ENCODE assay signal across 9 mouse cellular contexts in genomic region chr3:120541556-120542476, GRCm38 (mm10).
DNase-seq lines count a peak whose midpoint lies in the region; ATAC-seq lines count a peak whose summit lies in the region.
"Had no signal": no experiment of that assay in that cellular context is flagged by ENCODE, and none has a peak within 500 bp of the region (broad histone marks: within the 10 kb centered on the region; RNA-seq: fewer than 3 reads in every experiment).

No protein-coding gene starts in this region.

- H3K27ac ChIP-seq in neural tube, embryonic 11.5 days (ENCODE audit: low read depth, low read length) = no peak overlapping the region
- peak overlapping the region; percentile 69 for H3K27ac ChIP-seq in midbrain, embryonic 10.5 days (replicated peaks)

- no peak overlapping the region for H3K4me2 ChIP-seq in neural tube, embryonic 11.5 days (ENCODE audit: low read depth)

- H3K9ac ChIP-seq in neural tube, embryonic 11.5 days (ENCODE audit: low read length) = no peak overlapping the region

- H3K36me3 ChIP-seq in neural tube, embryonic 11.5 days (ENCODE audit: control insufficient read depth, insufficient read depth, low read length) = no peaks in the 10 kb centered on the region
- no peaks in the 10 kb centered on the region for H3K36me3 ChIP-seq in midbrain, embryonic 10.5 days

- 57% methylated on average over 21 of the region's 21 CpGs for WGBS in neural tube, embryonic 11.5 days
- 63% methylated on average over 21 of the region's 21 CpGs for WGBS in midbrain, embryonic 10.5 days

- ATAC-seq in neural tube, embryonic 11.5 days (ENCODE audit: insufficient read depth, low FRiP score, low TSS enrichment) = peak; percentile 16; the same call in 1 of the 2 replicates
- ATAC-seq in megakaryocyte, adult 5-6 weeks (ENCODE audit: poor library complexity, severe bottlenecking) = no peak
- ATAC-seq in monocyte, adult 5-6 weeks (replicated peaks; ENCODE audit: insufficient number of reproducible peaks, low FRiP score, low TSS enrichment, poor library complexity, severe bottlenecking) = no peak

- no peaks in the 10 kb centered on the region for H3K27me3 ChIP-seq in neural tube, embryonic 11.5 days (ENCODE audit: control insufficient read depth, insufficient read depth, low read length)
- no peaks in the 10 kb centered on the region for H3K27me3 ChIP-seq in midbrain, embryonic 10.5 days (ENCODE audit: low read depth, poor library complexity, severe bottlenecking)
- H3K27me3 ChIP-seq: megakaryocyte, embryonic 14.5 days had no signal

- peak; percentile 20 for DNase-seq in neural tube, embryonic 11.5 days (ENCODE audit: low spot score)
- no peak for DNase-seq in neural tube, embryonic 10.5 days (ENCODE audit: extremely low spot score, low spot score)
- DNase-seq in forelimb bud, embryonic 11.5 days (ENCODE audit: low read depth, low spot score) = peak; percentile 46
- no peak for DNase-seq in midbrain, embryonic 10.5 days (ENCODE audit: low spot score)
- DNase-seq in right cerebral cortex, postnatal 4 days = peak; percentile 13
- DNase-seq: adrenal gland, postnatal 10 days had no signal

- no peak overlapping the region for H3K4me3 ChIP-seq in neural tube, embryonic 11.5 days (ENCODE audit: low read depth, low read length)
- H3K4me3 ChIP-seq in midbrain, embryonic 10.5 days = no peak overlapping the region
- H3K4me3 ChIP-seq: megakaryocyte, embryonic 14.5 days had no signal

- no peaks in the 10 kb centered on the region for H3K9me3 ChIP-seq in neural tube, embryonic 11.5 days (ENCODE audit: control insufficient read depth, low read length)
- no peaks in the 10 kb centered on the region for H3K9me3 ChIP-seq in midbrain, embryonic 10.5 days (replicated peaks)

- H3K4me1 ChIP-seq in neural tube, embryonic 11.5 days (ENCODE audit: control insufficient read depth, insufficient read depth, low read length) = no peaks in the 10 kb centered on the region
- H3K4me1 ChIP-seq in midbrain, embryonic 10.5 days = peaks cover 13% of the 10 kb centered on the region
- H3K4me1 ChIP-seq: megakaryocyte, embryonic 14.5 days had no signal

Comparison
In these comparisons a context has a peak if more than half of its experiments do, and no peak if none do; other contexts are left out.
1. DNase-seq: peak in neural tube, embryonic 11.5 days (single experiment), forelimb bud, embryonic 11.5 days (single experiment) and right cerebral cortex, postnatal 4 days (single experiment); none in neural tube, embryonic 10.5 days (single experiment) and midbrain, embryonic 10.5 days (single experiment).